Mouse (Mus musculus): ENCODE measurements around the gene Rxra.
A peak's percentile ranks its signal among the peaks of the same experiment; 100 is the strongest.

Gene Rxra

GRCm38 (mm10) chr2:27676106-27676477 is at the start of gene Rxra:
Rxra (plus strand) TSS chr2:27676440.
- no peak for DNase-seq

GRCm38 (mm10) chr2:27626604-27627003 is 49.6 kb upstream of the Rxra start:
- DNase-seq, result no peak

DNA sequence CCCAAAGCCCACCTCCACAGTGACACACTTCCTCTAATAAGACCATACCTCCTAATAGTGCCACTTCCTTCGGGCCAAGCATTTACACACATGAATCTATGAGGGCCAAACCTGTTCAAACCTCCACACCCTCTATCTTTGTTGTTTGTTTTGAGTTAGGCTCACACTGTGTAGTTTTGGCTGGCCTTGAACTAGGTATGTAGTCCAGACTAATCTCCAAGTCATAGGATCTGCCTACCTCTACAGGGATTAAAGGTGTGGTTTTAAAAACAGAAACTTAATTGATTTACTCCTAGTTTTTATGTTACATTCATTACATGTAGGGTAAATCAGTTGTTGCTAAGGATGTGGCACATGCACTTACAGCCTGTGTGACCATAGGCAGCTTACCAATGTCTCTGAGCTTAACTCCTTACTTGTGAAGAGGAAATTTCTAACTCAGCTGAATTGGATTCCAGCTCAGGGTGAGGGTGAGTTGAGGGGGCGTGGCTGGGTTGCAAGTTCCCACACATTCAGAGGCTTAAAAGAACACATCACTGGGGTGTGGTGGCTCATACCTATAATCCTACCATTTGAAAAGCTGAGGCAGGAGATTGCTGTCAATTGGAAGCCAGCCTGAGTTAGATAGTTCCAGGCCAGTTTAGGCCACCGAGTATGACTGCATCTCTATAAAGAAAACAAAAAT is 45.5 kb upstream of the Rxra start:
- no peak for DNase-seq

DNA sequence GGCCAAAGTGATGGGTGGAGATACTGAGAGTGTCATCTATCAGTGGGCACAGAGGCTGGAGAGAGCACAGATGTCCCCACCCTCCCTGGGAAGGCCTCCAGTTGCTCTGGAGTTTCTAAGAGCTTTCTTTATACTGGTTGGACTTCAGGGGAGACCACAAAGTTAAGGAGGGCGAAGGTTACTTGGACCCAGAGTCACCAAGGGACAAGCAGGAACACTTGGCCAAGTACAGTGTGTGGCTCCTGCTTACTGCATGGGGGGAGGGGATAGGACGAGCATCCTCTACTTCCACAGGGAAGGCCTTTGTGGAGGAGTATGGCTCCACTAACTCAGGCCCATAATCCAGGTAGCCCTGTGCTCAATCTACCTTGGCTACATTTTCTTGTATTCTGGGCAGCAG is 42.8 kb upstream of the Rxra start:
- DNase-seq, result no peak

DNA sequence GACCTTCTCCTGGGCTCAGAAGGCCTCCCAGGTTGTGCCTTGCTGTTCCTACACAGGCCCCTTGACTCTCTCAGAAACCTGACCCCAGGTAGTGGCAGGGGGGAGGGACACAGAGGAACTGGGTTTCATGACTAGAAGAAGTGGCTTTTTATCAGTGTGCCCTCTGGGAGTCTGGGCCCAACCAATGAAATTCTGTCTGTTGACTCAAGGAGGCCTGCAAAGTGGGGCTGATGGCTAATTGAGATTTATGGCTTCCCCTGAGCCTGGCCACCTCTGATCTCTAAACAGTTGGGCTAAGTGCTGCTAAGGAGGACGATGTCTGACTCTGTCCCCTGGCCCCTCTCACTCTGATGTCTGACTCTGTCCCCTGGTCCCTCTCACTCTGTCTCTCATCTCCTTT is 42.2 kb upstream of the Rxra start:
- no peak for DNase-seq

DNA sequence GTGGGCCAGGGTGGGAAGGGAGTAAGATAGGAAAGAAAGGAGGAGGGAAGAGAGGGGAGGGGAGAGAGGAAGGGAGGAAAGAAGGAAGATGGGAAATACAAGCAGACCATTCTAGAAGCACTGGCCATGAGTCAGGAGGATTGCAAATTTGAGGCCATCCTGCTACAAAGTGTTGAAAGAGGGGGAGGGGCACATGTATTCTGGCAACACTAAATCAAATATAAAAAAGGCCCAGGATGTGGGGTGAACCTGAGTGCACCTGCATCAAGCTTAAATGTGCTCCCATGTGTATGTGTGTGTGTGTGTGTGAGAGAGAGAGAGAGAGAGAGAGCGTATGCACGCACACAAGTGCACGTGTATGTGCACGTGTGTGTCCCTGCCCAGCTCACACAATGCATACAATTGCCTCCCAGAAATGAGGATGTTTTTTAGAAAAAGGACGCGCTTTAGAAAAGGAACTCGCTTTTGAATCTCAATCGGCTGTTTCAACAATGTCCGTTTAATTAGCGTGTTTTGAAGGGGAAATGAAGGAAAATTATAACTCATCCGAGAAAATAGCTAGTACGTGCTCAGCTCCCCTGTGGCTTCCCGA is 41.0 kb upstream of the Rxra start:
- DNase-seq, result no peak

DNA sequence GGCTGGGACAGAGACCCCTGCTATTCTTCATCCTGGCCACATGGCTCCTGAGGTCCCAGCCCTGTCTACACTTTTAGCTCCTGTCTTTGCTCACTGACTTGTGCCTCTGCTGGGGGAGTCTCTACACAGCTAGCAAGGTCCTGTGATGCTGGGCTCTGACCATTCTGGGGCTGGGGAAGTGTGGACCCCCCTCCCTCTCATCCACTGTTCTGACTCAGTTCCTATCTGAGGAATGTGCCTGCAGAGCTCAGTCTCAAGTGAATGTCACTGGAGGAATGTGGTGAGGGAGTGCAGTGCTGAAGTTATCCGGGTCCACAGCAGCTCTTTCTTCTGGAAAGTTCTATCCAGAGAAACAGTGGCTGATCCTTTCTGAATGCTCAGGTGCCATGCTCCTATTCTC is 39.4 kb upstream of the Rxra start:
- no peak for DNase-seq

DNA sequence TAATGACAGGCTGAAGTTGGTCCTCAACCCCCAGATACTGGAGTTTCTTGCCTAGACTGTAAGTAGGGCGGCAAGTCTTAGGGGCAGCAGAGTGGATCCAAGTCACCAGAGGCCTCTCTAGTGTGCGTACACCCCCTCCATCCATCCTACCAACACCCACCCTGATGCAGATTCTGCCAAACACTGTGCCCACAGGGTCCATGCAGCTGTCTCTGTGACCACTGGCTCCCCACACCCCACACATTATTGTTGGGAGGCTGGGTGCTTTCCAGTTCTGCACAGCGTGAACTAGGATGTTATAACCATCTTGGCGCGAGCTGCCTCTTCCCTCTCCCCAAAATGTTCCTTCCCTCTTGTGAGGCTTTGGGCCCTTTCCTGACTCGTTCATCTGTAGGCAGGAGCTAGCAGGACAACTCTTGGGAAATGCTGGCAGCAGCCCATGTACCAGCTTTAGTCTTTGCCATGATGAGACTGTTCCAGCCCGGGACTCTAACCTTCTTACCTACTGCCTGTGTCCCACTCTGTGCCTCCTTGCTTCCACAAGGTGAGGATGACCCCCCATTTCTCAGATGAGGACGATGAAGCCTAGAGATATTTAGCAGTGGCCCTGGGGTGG is 38.9 kb upstream of the Rxra start:
- DNase-seq, result no peak

DNA sequence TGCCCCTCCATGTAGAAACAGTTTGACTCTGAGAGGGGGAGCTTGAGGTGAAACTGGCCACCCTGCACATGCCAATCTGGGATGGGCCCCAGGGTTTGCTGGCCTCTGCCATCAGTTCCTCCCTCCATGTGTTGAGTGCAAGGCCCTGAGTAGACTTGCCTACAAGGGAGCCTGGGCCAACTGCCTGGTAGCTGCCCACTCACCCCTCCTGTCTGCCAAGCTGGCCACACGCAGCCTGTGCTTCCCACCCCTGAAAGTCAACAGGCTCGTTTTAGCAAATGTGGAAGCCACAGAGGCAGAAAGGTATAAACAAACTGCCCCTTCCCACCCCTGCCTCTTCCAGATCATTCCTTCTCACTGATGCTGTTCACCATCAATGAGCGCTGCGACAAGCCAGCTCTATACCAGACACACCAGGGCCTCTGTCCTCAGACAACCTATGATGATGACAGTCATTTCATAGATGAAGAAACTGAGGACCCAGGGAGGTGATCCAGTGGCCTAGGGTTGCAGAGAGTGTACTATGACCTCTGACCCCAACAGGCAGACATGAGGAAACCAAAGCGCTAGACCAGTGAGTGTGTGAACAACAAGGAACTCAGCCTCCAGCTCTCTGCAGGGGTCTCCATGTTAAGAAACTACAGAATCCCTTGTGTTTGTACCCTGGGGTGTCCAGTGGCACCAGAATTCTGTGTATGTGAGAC is 36.5 kb upstream of the Rxra start:
- DNase-seq, result no peak

DNA sequence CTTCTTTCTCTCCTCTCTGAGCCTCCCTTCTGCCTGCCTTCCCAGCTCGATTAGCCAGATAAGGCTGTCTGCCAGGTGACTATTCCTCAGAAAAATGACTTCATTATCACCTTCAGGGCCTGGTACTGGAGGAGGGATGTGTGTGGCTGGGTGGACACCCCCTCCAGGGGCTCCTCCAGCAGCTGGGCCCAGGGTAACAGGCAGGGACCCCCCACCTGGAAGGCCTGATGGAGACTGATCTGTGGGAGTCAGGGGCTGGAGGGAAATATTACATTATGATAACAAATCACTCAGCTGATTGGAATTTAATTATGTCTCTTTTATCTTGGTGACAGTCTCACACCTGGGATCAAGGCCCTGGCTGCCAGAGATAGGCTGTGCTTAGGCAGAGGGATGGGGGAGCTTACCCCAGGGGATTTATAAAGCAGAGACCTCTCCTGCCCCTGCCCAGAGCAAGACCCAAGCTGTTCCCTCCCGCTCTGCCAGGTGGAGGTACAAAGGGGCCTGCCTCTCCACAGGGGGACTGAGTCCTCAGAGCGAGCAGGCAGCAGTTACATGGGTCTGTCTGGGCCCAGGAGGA is 35.2 kb upstream of the Rxra start:
- DNase-seq, result no peak

DNA sequence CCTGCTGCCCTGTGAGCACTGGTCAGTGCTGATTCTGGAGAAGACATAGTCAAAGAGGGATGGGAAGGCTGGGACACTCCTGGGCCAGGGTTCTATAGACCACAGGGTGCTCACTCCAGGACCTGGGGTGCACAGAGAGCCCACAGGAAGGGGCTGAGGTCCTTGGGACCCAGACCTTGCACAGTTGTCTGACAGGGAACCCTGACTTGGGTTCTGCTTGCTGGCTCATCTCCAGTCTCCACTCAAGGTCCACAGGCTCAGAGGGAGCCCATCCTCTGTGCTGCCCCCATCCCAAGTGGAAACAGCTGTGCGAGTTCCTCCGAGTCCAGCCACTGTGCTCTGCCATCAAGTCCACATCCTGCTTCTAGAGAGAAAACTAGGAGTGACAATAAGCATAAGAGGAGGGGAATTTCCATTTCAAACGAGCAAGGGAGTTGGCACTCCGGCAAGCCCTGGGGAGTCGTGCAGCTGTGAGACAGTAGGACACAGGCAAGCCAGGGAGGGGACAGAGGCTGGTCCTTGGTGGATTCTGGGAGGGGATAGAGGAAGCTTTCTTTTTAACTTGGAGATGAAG is 31.6 kb upstream of the Rxra start:
- no peak for DNase-seq

- no peak for DNase-seq
These were observed 30.8 kb upstream of the Rxra start for GRCm38 (mm10) chr2:27645471-27645870.

DNA sequence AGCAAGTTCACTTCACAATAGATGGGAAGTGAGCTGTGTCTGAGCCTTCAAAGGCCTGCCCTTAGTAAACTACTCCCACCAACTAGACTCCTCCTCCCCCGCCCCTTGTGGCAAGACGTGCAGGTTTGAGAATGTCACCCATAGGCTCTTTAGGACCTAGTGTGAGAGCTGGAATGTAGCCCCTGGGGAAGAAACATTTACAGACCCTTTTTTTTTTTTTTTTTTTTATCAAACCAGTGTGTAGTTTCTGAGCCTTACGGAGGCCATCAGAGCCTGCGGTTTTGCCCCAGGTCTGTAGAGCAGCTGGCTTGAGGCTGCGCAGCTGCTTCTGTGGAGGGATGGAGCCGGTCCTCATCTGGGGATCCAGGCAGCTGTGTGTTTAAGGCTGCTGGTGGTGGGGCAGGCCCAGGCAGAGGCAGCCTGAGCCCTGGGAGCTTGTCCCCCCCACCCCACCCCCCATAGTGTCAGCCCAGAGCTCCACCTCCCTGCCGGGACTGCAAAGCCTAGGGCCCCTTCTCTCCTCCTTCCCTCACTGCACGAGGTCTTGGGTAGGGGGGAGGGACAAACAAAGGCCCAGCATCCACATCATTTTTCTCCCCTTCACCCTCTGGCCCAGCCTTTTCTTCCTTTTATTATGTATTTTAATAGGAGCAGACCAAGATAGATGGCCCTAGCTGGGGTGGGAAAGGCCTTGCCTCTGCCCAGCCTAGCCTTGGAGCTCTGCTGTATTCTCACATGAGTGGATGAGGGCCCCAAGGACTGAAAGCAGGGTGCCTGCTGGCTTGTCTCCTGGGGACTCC is 26.2 kb upstream of the Rxra start:
- peak; percentile 14 for DNase-seq

DNA sequence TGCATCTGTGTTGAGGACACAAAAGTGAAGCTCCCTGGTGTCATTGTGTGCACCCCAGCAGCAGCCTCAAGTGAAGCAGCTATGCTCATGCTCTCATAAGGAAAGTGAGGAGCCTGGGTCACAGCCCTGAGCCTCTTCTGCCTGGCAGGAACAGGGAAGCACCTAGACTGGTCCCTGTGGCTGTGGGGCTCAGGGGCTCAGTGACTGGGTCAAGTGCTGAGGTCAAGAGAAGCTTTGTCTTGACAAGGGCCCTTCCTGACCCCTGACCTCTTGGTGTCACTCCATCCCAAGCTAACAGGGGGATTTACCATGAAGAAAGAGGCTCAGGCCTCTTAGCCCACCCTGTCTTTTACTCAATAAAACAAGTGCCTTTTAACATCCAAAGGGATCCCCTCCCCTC is 25.2 kb upstream of the Rxra start:
- DNase-seq, result no peak

DNA sequence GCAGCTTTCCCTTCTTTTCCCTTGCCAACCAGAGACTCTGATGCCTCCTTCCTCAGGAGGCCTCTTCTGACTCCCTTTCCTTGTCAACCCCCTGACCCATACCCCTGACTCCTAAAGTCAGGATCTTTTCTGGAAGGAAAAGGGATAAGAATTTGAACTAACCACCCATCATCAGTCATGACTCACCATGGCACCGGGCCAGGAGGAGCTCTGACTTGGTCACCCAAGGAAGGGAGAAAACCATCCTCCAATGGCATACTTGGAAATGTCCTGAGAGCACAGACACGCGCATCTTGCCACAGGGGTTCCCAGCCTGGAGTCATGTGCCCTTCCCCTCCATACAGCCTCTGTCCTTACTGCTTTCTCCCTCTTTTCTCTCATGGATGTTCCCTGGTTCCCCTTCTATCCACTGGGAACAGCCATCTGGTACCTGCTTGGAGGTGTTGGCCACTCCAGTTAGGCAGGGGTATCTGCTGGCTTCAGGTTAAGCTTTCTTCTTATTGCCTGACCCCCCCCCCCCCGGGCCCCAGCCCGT is 22.7 kb upstream of the Rxra start:
- DNase-seq, result no peak

DNA sequence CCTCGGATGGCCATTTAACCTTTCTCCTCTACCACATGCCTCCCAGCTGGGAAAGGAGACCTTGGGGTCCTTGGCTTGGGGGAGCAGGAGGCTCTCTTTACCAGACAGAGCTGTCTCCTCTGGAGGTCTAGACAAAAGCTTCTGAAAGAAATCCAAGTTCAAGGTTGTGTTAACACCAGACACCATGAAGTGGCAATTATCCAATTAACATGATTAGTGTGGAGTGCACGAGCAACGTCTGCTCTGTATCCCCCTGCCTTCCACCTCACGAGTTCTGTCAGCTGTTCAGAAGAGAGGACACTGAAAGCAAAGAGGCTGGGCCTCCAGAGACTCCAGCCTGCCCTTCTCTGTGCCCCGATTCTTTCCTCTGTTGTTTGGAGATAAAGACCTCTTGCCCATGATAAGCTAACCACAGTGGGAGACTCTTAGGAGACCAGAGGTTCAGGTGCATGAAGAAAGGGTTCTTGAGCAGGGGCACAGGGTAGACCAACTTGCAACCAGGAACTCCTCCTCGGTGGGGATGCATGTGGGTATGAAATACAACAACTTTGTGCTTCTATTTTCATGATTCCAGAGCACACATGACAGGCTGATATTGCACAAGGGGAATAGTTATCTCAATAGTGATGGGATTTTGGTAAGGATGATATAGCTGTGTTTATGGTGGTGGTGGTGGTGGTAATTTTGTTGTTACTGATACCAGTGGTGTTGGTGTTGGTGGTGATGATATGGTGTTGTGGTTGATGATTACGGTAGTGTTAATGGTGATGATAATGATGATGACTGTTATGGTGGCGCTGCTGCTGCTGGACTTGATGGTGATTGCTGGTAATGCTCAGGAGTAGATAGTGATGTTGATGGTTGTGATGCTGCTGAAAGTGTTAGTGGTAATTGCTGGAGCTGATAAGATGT is 21.7 kb upstream of the Rxra start:
- no peak for DNase-seq

DNA sequence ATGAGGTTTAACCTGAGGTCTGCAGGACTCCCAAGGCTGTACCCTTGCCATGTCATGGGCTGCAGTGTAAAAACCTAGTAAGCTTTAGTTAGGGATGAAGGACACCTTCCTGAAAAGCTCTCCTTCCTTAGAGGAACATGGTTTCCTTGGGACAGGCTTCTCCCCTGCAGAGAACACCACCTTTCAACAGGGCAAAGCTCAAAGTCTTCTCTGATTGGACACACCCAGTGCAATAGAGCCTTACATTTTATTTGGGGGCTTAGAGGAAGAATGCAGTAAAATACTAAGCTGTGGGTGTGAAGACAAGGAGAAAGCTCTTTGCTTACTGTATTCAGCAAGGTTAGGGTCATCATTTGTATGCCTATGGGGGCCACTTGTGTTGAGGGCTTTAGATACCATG is 19.7 kb upstream of the Rxra start:
- DNase-seq, result no peak

GRCm38 (mm10) chr2:27665284-27665683 is 11.0 kb upstream of the Rxra start:
- DNase-seq, result no peak

- DNase-seq, result no peak
These were observed 9.5 kb upstream of the Rxra start for GRCm38 (mm10) chr2:27666719-27667118.

- no peak for DNase-seq
These were observed 8.6 kb upstream of the Rxra start for GRCm38 (mm10) chr2:27667677-27668076.

- DNase-seq, result no peak
These were observed 5.5 kb upstream of the Rxra start for GRCm38 (mm10) chr2:27670746-27671145.

All from thymus, postnatal 25 days (tissue).